Mouse (Mus musculus): ENCODE results near the gene Gm43064.
"Not testable (repeated sequence)": the region's sequence is repeated elsewhere in the genome, so short reads cannot be mapped to it uniquely, and the experiment has no call there.

Gm43064 gene

GRCm38 (mm10) chr3:103808891-103809798 lies at the start of gene Gm43064, which contains the start of the genes Dclre1b and Ap4b1:
TSS of gene Gm43064 (plus strand) at chr3:103809573.
TSS of gene Dclre1b (minus strand) at chr3:103809444.
TSS of gene Ap4b1 (plus strand) at chr3:103809520.
- DNase-seq (ENCODE audit: low read depth): peak; percentile 94

- no peak for DNase-seq (ENCODE audit: low read depth)
Observed at GRCm38 (mm10) chr3:103766789-103767188, 42.6 kb upstream of the Gm43064 start.

- DNase-seq (ENCODE audit: low read depth): no peak
Observed at GRCm38 (mm10) chr3:103771531-103772130, 37.7 kb upstream of the Gm43064 start.

- DNase-seq (ENCODE audit: low read depth): peak; percentile 37
Observed at GRCm38 (mm10) chr3:103772846-103773245, 36.5 kb upstream of the Gm43064 start.

- no peak for DNase-seq (ENCODE audit: low read depth)
Observed at GRCm38 (mm10) chr3:103773508-103773907, 35.9 kb upstream of the Gm43064 start.

- DNase-seq (ENCODE audit: low read depth): no peak
Observed at GRCm38 (mm10) chr3:103774009-103774408, 35.4 kb upstream of the Gm43064 start.

GRCm38 (mm10) chr3:103777940-103778339 lies 31.4 kb upstream of the Gm43064 start:
- DNase-seq (ENCODE audit: low read depth): no peak

GRCm38 (mm10) chr3:103778660-103779059 lies 30.7 kb upstream of the Gm43064 start:
- DNase-seq (ENCODE audit: low read depth): no peak

- DNase-seq (ENCODE audit: low read depth): no peak
Observed at GRCm38 (mm10) chr3:103779183-103779582, 30.2 kb upstream of the Gm43064 start.

- no peak for DNase-seq (ENCODE audit: low read depth)
Observed at GRCm38 (mm10) chr3:103780271-103780670, 29.1 kb upstream of the Gm43064 start.

GRCm38 (mm10) chr3:103780777-103781176 lies 28.6 kb upstream of the Gm43064 start:
- DNase-seq (ENCODE audit: low read depth): no peak

- DNase-seq (ENCODE audit: low read depth): no peak
Observed at GRCm38 (mm10) chr3:103782844-103783609, 26.3 kb upstream of the Gm43064 start.

- DNase-seq (ENCODE audit: low read depth): peak; percentile 84
Observed at GRCm38 (mm10) chr3:103787225-103787624, 22.1 kb upstream of the Gm43064 start.

- no peak for DNase-seq (ENCODE audit: low read depth)
Observed at GRCm38 (mm10) chr3:103789096-103789495, 20.3 kb upstream of the Gm43064 start.

GRCm38 (mm10) chr3:103789891-103790345 lies 19.5 kb upstream of the Gm43064 start:
- peak; percentile 69 for DNase-seq (ENCODE audit: low read depth)

GRCm38 (mm10) chr3:103790346-103791145 lies 18.8 kb upstream of the Gm43064 start:
- DNase-seq (ENCODE audit: low read depth): peak; percentile 43

GRCm38 (mm10) chr3:103791230-103792110 lies 17.9 kb upstream of the Gm43064 start, which contains the start of gene Hipk1:
TSS of gene Hipk1 (minus strand) at chr3:103791563.
- peak; percentile 88 for DNase-seq (ENCODE audit: low read depth)

- DNase-seq (ENCODE audit: low read depth): not testable (repeated sequence)
Observed at GRCm38 (mm10) chr3:103792111-103792406, 17.3 kb upstream of the Gm43064 start.

- DNase-seq (ENCODE audit: low read depth): no peak
Observed at GRCm38 (mm10) chr3:103792566-103792965, 16.8 kb upstream of the Gm43064 start.

- peak; percentile 24 for DNase-seq (ENCODE audit: low read depth)
Observed at GRCm38 (mm10) chr3:103796389-103796788, 13.0 kb upstream of the Gm43064 start.

All from 416B (cell line).